Mouse (Mus musculus): ENCODE measurements around the gene Iqschfp. TPM values are rescaled to one million over a fixed set of nuclear protein-coding genes. Genes with fewer than 3 reads are reported as not detected.

Iqschfp gene
- polyA plus RNA-seq, 1 experiment from 2014 or later: not detected

- no peak for DNase-seq (ENCODE audit: low spot score)
- 12% methylated on average over 5 of the region's 5 CpGs for WGBS
- no peak overlapping the region for H3K4me2 ChIP-seq
- no peaks in the 10 kb centered on the region for H3K36me3 ChIP-seq (ENCODE audit: control insufficient read depth, insufficient read depth, low read length)
- H3K4me1 ChIP-seq (replicated peaks; ENCODE audit: control insufficient read depth, insufficient read depth, low read length): no peaks in the 10 kb centered on the region
- no peak overlapping the region for H3K9ac ChIP-seq (ENCODE audit: low read depth, low read length)
- no peak overlapping the region for H3K4me3 ChIP-seq (ENCODE audit: low read depth, low read length)
- no peaks in the 10 kb centered on the region for H3K27me3 ChIP-seq (replicated peaks; ENCODE audit: control insufficient read depth, insufficient read depth, low read length)
- no peak overlapping the region for H3K27ac ChIP-seq (ENCODE audit: low read depth, low read length)
- no peaks in the 10 kb centered on the region for H3K9me3 ChIP-seq (ENCODE audit: control insufficient read depth, low read length)
- ATAC-seq (replicated peaks; ENCODE audit: low FRiP score): no peak
Measured at GRCm38 (mm10) chr3:68453266-68453665, 561.2 kb downstream of the Iqschfp start.

GRCm38 (mm10) chr3:68453719-68454455 lies 561.9 kb downstream of the Iqschfp start:
- DNase-seq (ENCODE audit: low spot score) (no peak), ATAC-seq (replicated peaks; ENCODE audit: low FRiP score) (no peak)
- Histone ChIP-seq H3K27me3 (replicated peaks; ENCODE audit: control insufficient read depth, insufficient read depth, low read length) (no peaks in the 10 kb centered on the region), H3K9me3 (ENCODE audit: control insufficient read depth, low read length) (no peaks in the 10 kb centered on the region), H3K4me3 (ENCODE audit: low read depth, low read length) (no peak overlapping the region), H3K4me2 (no peak overlapping the region), H3K4me1 (replicated peaks; ENCODE audit: control insufficient read depth, insufficient read depth, low read length) (no peaks in the 10 kb centered on the region), H3K36me3 (ENCODE audit: control insufficient read depth, insufficient read depth, low read length) (no peaks in the 10 kb centered on the region), H3K9ac (ENCODE audit: low read depth, low read length) (no peak overlapping the region), H3K27ac (ENCODE audit: low read depth, low read length) (no peak overlapping the region)
- 54% methylated on average over 10 of the region's 10 CpGs for WGBS

- Histone ChIP-seq H3K27me3 (replicated peaks; ENCODE audit: control insufficient read depth, insufficient read depth, low read length) (no peaks in the 10 kb centered on the region), H3K9ac (ENCODE audit: low read depth, low read length) (no peak overlapping the region), H3K4me1 (replicated peaks; ENCODE audit: control insufficient read depth, insufficient read depth, low read length) (no peaks in the 10 kb centered on the region), H3K27ac (ENCODE audit: low read depth, low read length) (no peak overlapping the region), H3K9me3 (ENCODE audit: control insufficient read depth, low read length) (no peaks in the 10 kb centered on the region), H3K4me2 (no peak overlapping the region), H3K36me3 (ENCODE audit: control insufficient read depth, insufficient read depth, low read length) (no peaks in the 10 kb centered on the region), H3K4me3 (ENCODE audit: low read depth, low read length) (no peak overlapping the region)
- WGBS: 56% methylated on average over 5 of the region's 5 CpGs
- DNase-seq (ENCODE audit: low spot score) (no peak), ATAC-seq (replicated peaks; ENCODE audit: low FRiP score) (no peak)
Measured at GRCm38 (mm10) chr3:68466643-68467042, 574.6 kb downstream of the Iqschfp start.

GRCm38 (mm10) chr3:68467941-68468687 lies 576.1 kb downstream of the Iqschfp start:
- Histone ChIP-seq H3K4me1 (replicated peaks; ENCODE audit: control insufficient read depth, insufficient read depth, low read length) (no peaks in the 10 kb centered on the region), H3K27ac (ENCODE audit: low read depth, low read length) (no peak overlapping the region), H3K9ac (ENCODE audit: low read depth, low read length) (no peak overlapping the region), H3K36me3 (ENCODE audit: control insufficient read depth, insufficient read depth, low read length) (no peaks in the 10 kb centered on the region), H3K4me3 (ENCODE audit: low read depth, low read length) (peak overlapping the region; percentile 21; the same call in 1 of the 2 replicates), H3K4me2 (peak overlapping the region; percentile 42), H3K27me3 (replicated peaks; ENCODE audit: control insufficient read depth, insufficient read depth, low read length) (no peaks in the 10 kb centered on the region), H3K9me3 (ENCODE audit: control insufficient read depth, low read length) (no peaks in the 10 kb centered on the region)
- 4% methylated on average over 10 of the region's 10 CpGs for WGBS
- ATAC-seq (replicated peaks; ENCODE audit: low FRiP score) (peak; percentile 39; the same call in 1 of the 2 replicates), DNase-seq (ENCODE audit: low spot score) (peak; percentile 41)

GRCm38 (mm10) chr3:68469643-68470042 lies 577.6 kb downstream of the Iqschfp start:
- no peak for DNase-seq (ENCODE audit: low spot score)
- no peaks in the 10 kb centered on the region for H3K9me3 ChIP-seq (ENCODE audit: control insufficient read depth, low read length)
- H3K27ac ChIP-seq (ENCODE audit: low read depth, low read length): no peak overlapping the region
- no peaks in the 10 kb centered on the region for H3K27me3 ChIP-seq (replicated peaks; ENCODE audit: control insufficient read depth, insufficient read depth, low read length)
- no peak overlapping the region for H3K9ac ChIP-seq (ENCODE audit: low read depth, low read length)
- no peak overlapping the region for H3K4me3 ChIP-seq (ENCODE audit: low read depth, low read length)
- H3K4me1 ChIP-seq (replicated peaks; ENCODE audit: control insufficient read depth, insufficient read depth, low read length): no peaks in the 10 kb centered on the region
- H3K36me3 ChIP-seq (ENCODE audit: control insufficient read depth, insufficient read depth, low read length): no peaks in the 10 kb centered on the region
- 62% methylated on average over 1 of the region's 1 CpGs for WGBS
- ATAC-seq (replicated peaks; ENCODE audit: low FRiP score): no peak
- no peak overlapping the region for H3K4me2 ChIP-seq

GRCm38 (mm10) chr3:68470061-68470460 lies 578.0 kb downstream of the Iqschfp start:
- H3K4me1 ChIP-seq (replicated peaks; ENCODE audit: control insufficient read depth, insufficient read depth, low read length): no peaks in the 10 kb centered on the region
- H3K4me2 ChIP-seq: no peak overlapping the region
- DNase-seq (ENCODE audit: low spot score): no peak
- no peak overlapping the region for H3K9ac ChIP-seq (ENCODE audit: low read depth, low read length)
- whole genome bisulfite sequencing: 44% methylated on average over 3 of the region's 3 CpGs
- no peak overlapping the region for H3K27ac ChIP-seq (ENCODE audit: low read depth, low read length)
- H3K9me3 ChIP-seq (ENCODE audit: control insufficient read depth, low read length): no peaks in the 10 kb centered on the region
- H3K27me3 ChIP-seq (replicated peaks; ENCODE audit: control insufficient read depth, insufficient read depth, low read length): no peaks in the 10 kb centered on the region
- no peak for ATAC-seq (replicated peaks; ENCODE audit: low FRiP score)
- no peak overlapping the region for H3K4me3 ChIP-seq (ENCODE audit: low read depth, low read length)
- no peaks in the 10 kb centered on the region for H3K36me3 ChIP-seq (ENCODE audit: control insufficient read depth, insufficient read depth, low read length)

- H3K27ac ChIP-seq (ENCODE audit: low read depth, low read length): no peak overlapping the region
- no peak overlapping the region for H3K4me3 ChIP-seq (ENCODE audit: low read depth, low read length)
- H3K27me3 ChIP-seq (replicated peaks; ENCODE audit: control insufficient read depth, insufficient read depth, low read length): no peaks in the 10 kb centered on the region
- H3K4me2 ChIP-seq: no peak overlapping the region
- H3K4me1 ChIP-seq (replicated peaks; ENCODE audit: control insufficient read depth, insufficient read depth, low read length): no peaks in the 10 kb centered on the region
- WGBS: 74% methylated on average over 5 of the region's 5 CpGs
- no peaks in the 10 kb centered on the region for H3K9me3 ChIP-seq (ENCODE audit: control insufficient read depth, low read length)
- no peak overlapping the region for H3K9ac ChIP-seq (ENCODE audit: low read depth, low read length)
- H3K36me3 ChIP-seq (ENCODE audit: control insufficient read depth, insufficient read depth, low read length): no peaks in the 10 kb centered on the region
- DNase-seq (ENCODE audit: low spot score) (no peak), ATAC-seq (replicated peaks; ENCODE audit: low FRiP score) (no peak)
Measured at GRCm38 (mm10) chr3:68470622-68471021, 578.6 kb downstream of the Iqschfp start.

- no peak for DNase-seq (ENCODE audit: low spot score)
- Histone ChIP-seq H3K4me1 (replicated peaks; ENCODE audit: control insufficient read depth, insufficient read depth, low read length) (no peaks in the 10 kb centered on the region), H3K9ac (ENCODE audit: low read depth, low read length) (no peak overlapping the region), H3K27ac (ENCODE audit: low read depth, low read length) (no peak overlapping the region), H3K36me3 (ENCODE audit: control insufficient read depth, insufficient read depth, low read length) (no peaks in the 10 kb centered on the region), H3K4me3 (ENCODE audit: low read depth, low read length) (no peak overlapping the region), H3K4me2 (no peak overlapping the region), H3K9me3 (ENCODE audit: control insufficient read depth, low read length) (no peaks in the 10 kb centered on the region), H3K27me3 (replicated peaks; ENCODE audit: control insufficient read depth, insufficient read depth, low read length) (no peaks in the 10 kb centered on the region)
- no peak for ATAC-seq (replicated peaks; ENCODE audit: low FRiP score)
- WGBS: 81% methylated on average over 7 of the region's 7 CpGs
Measured at GRCm38 (mm10) chr3:68476336-68476735, 584.3 kb downstream of the Iqschfp start.

GRCm38 (mm10) chr3:68477478-68477877 lies 585.4 kb downstream of the Iqschfp start:
- whole genome bisulfite sequencing: 67% methylated on average over 2 of the region's 2 CpGs
- Histone ChIP-seq H3K27ac (ENCODE audit: low read depth, low read length) (no peak overlapping the region), H3K36me3 (ENCODE audit: control insufficient read depth, insufficient read depth, low read length) (no peaks in the 10 kb centered on the region), H3K27me3 (replicated peaks; ENCODE audit: control insufficient read depth, insufficient read depth, low read length) (no peaks in the 10 kb centered on the region), H3K9ac (ENCODE audit: low read depth, low read length) (no peak overlapping the region), H3K4me1 (replicated peaks; ENCODE audit: control insufficient read depth, insufficient read depth, low read length) (no peaks in the 10 kb centered on the region), H3K4me2 (no peak overlapping the region), H3K9me3 (ENCODE audit: control insufficient read depth, low read length) (no peaks in the 10 kb centered on the region), H3K4me3 (ENCODE audit: low read depth, low read length) (no peak overlapping the region)
- ATAC-seq (replicated peaks; ENCODE audit: low FRiP score): no peak
- no peak for DNase-seq (ENCODE audit: low spot score)
